Mouse (Mus musculus) thymus, postnatal 10 days (tissue): ENCODE data around the gene Hepacam2.
"Not testable (repeated sequence)": the region's sequence is repeated elsewhere in the genome, so short reads cannot be mapped to it uniquely, and the experiment has no call there.

Experiments
- DNase-seq, 2 experiments: peaks; one replicate each; pipeline ENCODE4 v3.0.0; 2021; ENCODE audit warnings: low spot score in 2 of 2

Gene Hepacam2

GRCm38 (mm10) chr6:3498162-3498848 is at the start of gene Hepacam2, which contains the start of gene Vps50:
TSS of gene Hepacam2 (minus strand) at chr6:3498298.
TSS of gene Vps50 (plus strand) at chr6:3498382.
- DNase-seq: peak; percentile 78 to 86

DNA sequence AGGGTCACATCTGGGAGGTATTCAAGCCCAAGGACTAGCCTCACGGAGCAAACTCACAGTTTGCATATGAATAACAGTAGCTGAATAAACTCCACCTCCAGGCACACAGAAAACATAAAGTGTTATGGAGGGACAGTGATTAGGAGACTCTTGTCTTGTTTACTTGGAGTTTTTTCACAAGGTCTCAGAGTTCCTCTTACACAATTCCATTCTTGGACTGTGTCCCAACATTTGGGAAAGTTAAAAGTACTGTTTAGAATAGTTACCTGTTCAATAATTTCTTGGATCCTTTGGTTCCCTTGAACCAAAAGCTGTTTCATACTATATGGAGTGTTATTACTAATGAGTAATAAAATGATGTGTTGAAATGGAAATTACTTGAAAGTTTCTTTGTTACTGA is 46.9 kb upstream of the Hepacam2 start:
- no peak for DNase-seq

DNA sequence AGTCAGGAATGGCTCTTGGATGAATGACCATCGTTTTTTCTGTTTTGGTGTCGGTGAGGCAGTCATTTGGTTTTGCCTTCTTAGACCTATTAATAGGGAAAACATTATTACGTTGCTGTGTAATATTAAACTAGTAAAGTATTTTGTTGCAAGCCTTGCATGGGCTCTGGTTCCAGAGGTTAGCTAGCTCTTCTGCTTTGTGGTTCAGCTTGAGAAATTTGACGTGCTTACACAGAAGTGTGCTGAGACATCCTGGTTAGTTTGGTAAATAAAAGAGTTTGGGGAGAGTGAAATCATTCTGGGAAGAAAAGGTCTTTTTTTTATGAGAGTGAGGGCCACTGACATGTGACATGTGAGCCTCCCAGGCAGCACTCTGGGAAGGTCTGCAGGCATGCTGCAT is 45.8 kb upstream of the Hepacam2 start:
- DNase-seq: no peak

DNA sequence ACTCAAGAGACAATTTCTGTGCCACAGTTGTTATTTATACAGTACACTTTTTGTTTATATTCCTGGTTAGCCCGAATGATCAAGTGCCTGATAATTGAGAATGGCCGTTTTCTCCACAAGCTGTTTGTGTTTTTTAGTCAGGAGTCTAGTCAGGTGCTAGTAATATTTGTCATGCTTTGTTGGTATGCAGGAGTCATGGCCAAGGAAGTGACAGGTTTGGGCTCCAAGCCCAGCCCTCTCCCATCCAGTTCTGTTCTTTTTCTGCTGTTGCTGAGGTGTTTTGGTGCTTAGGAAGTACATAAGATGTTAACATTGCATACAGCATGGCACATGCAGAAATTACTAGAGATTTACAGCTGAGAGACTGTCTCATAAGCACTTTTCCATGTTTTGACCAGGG is 41.4 kb upstream of the Hepacam2 start:
- DNase-seq: no peak

- no peak for DNase-seq
These were observed 38.0 kb upstream of the Hepacam2 start for GRCm38 (mm10) chr6:3536048-3536447.

- no peak for DNase-seq
These were observed 33.3 kb upstream of the Hepacam2 start for GRCm38 (mm10) chr6:3531445-3531844.

GRCm38 (mm10) chr6:3528198-3528597 is 30.1 kb upstream of the Hepacam2 start:
- no peak for DNase-seq

GRCm38 (mm10) chr6:3512611-3513010 is 14.5 kb upstream of the Hepacam2 start:
- no peak for DNase-seq

DNA sequence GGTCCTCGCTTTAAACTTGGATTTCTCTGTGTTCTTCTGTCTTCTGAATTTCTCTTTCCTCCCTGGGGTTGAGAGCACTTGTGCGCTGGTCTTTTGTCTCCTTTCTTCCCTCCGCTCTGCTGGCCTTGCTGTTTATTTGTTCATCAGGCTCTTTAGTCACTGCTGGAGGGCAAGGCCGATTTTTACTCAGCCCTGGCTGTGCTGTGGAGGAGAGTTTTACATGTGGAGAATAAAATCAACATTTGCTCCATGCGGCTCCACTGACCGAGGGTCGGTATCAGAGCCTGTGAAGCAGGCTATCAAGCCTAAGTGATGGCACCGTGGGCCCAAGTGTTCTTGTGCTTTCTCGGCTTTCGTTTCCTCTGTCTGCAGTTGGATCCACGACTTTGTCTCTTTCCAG is 13.5 kb upstream of the Hepacam2 start:
- DNase-seq: no peak

- no peak for DNase-seq
These were observed 13.0 kb upstream of the Hepacam2 start for GRCm38 (mm10) chr6:3511116-3511515.

- DNase-seq: peak in 1 of 2 experiments; percentile 9
These were observed 11.7 kb upstream of the Hepacam2 start for GRCm38 (mm10) chr6:3509782-3510181.

DNA sequence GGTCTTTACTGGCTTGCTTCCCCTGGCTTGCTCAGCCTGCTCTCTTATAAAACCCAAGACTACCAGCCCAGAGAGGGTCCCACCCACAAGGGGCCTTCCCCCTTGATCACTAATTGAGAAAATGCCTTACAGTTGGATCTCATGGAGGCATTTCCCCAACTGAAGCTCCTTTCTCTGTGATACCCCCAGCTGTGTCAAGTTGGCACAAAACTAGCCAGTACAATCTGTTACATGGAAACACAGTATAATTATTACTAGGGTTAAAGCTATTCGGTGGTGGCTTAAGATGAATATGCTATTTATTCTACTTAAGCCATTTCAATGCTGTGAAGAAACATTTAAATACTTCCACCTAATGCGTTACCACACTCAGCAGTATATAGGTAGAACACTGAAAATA is 10.1 kb upstream of the Hepacam2 start:
- DNase-seq: not testable (repeated sequence)

DNA sequence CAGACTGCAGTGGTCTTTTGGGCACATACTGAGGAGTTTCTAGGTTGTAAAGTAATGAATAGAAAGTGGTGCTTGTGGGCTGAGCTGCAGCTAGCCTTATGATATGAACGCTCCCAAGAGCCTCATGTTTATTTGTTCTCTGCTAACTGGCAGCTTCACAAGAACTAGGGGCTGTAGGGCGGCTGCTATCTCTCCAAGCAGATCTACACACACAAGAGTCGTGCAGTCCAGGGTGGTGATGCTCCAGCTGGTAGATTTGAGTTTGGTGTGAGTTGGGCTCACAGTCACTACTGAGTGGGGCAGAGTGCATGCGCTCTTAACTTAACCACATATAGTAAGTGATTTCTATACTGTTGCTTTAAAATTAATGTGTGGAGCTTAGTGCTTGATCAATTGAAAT is 9.0 kb upstream of the Hepacam2 start:
- no peak for DNase-seq

DNA sequence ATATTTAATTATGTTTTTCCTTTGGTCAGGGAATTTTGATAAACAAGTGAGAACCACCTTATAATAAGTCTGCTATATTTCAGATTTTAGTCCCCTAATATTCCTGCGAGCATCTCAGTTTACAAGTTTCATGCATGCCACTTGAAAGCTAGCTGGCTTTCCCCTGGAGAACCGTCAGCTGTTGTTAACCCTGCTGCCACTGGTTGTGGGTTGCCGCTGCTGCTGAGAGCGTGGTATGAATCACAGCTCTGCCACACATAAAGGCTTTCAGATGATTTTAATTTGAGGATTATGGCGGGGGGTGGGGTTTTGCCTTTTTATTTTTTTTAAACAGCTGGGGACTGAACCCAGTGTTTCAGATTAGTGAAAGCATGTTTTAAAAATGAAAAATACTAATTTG is 7.2 kb upstream of the Hepacam2 start:
- DNase-seq: no peak

DNA sequence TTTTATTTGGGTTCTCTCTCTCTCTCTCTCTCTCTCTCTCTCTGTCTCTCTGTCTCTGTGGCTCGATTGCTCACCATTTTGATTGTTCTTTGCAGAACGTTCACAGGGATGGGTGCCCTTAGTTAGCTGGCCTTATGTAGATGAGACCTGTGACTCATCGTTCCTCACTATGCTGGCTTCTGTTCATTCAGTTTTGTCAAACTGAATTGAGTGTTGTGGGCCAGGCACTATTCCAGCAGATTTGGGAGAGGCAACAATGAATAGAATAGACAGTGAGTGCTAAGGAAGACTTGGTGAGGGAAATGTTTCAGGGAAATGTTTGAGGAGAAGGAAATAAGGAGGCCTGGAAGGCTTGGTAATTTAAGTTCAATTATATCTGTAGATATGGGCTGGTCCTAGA is 2.2 kb upstream of the Hepacam2 start:
- DNase-seq: no peak

DNA sequence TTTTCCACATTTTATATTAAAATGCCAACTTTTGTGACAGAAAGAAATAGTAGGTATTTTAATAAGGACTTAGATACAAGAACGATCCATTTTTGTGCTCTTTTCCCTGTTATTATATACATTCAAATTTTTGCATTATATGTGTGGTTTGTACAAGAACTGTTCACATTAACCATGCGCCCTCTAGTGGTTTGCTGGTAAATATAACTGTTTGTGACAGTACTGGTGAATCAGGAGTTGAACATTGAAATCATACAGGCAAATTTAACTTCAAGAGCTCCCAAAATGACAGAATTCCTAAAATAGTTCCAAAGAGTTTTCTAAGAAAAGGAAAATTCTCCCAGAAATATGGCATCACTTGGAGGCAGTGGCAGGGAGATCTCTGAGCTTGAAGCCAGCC is 1.9 kb downstream of the Hepacam2 start:
- peak in 1 of 2 experiments; percentile 67 for DNase-seq

- DNase-seq: no peak
These were observed 3.8 kb downstream of the Hepacam2 start for GRCm38 (mm10) chr6:3494285-3494684.

GRCm38 (mm10) chr6:3487355-3487754 is 10.7 kb downstream of the Hepacam2 start:
- DNase-seq: no peak

GRCm38 (mm10) chr6:3485133-3485532 is 13.0 kb downstream of the Hepacam2 start:
- no peak for DNase-seq

- no peak for DNase-seq
These were observed 16.4 kb downstream of the Hepacam2 start for GRCm38 (mm10) chr6:3481705-3482104.

- DNase-seq: no peak
These were observed 18.2 kb downstream of the Hepacam2 start for GRCm38 (mm10) chr6:3479853-3480252.

DNA sequence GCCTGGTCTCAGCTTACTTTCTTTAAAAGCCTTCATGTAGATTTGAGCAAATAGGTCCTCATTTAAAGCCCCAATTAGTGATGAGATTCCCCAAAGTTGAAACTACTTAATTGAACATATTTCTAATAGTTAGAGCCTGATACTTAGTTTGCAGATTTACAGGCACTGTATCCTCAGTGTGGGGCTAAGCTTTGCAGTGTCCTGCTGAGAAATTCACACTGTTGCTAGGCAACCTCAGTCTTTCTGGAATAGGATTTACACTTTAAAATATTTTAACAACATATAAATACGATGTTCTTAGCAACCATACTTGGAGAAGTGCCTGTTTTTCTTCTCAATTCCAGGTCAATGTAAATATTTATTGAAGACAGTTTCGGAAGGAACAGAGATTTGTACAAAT is 21.8 kb downstream of the Hepacam2 start:
- no peak for DNase-seq

DNA sequence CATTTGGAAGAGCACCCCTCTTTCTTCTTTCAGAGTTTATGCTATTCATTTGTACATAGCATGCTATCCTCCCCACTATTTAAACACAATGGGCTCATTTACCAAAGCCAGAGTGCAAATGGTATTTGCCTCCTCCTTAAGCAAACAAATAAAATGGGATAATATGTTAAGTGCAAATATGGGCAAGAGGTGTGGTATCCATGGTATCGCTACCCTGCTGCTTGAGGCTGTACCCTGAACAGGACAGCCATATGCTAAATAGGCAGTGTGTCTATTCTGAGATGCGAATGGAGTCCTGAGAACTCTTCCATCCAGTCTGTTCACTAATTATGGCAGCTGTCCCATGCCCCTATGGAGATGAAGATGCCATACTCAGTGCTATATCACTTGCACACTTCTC is 27.4 kb downstream of the Hepacam2 start:
- no peak for DNase-seq

DNA sequence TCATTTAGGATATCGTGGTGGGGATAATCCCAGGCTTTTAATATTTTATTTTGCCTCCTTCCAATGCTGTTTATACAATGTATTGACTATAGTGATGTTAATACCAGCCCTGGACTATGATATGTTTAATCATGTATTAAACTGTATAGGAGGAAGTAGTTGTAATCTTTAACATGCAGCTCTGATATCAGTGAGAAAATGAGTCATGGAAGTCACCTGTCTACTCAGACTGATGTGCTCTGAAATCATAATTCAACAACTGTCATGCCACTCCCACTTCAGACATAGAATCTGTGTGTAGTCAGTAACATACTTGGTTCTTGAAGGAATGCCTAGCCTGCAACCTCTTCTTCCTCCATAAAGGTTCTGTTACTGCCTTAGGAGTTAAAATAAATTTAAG is 29.5 kb downstream of the Hepacam2 start:
- no peak for DNase-seq
